Mouse (Mus musculus) heart, adult 18-20 months (tissue): ENCODE data around the gene Mars. TPM values are rescaled to one million over a fixed set of nuclear protein-coding genes. Genes with fewer than 3 reads are reported as not detected.
A peak's percentile ranks its signal among the peaks of the same experiment; 100 is the strongest.

Source experiments
- DNase-seq, 2 experiments: peaks; one replicate each; pipeline ENCODE4 v3.0.0; 2021 to 2022; ENCODE audit warnings: mixed read lengths in 1 of 2
- long read RNA-seq, 2 experiments: library from polyadenylated mRNA; stranded (forward); transcript quantifications; one replicate each; pipeline ENCODE4 v2.0.0; 2021
- total RNA-seq, 2 experiments: library from RNA; stranded (reverse); gene quantifications; 2 replicates each; pipeline ENCODE4 v1.2.3; 2021

The Mars gene
- total RNA-seq, result 10 to 100 TPM; 43.7 to 44.8 TPM
- long read RNA-seq, experiment 1, transcript Mars-206 (22 exons, 2,962 nt), result major isoform, 30 of 61 reads
- long read RNA-seq, experiment 1, transcript Mars-201 (21 exons, 2,939 nt), result minor isoform, 23 of 61 reads
- long read RNA-seq, experiment 1, partial matches to known transcripts, result 6 of 61 reads
- long read RNA-seq, experiment 1, other reads (novel, unspliced or antisense), result 1 of 61 reads
- long read RNA-seq, experiment 2, transcript Mars-201 (21 exons, 2,939 nt), result major isoform, 17 of 43 reads
- long read RNA-seq, experiment 2, transcript Mars-206 (22 exons, 2,962 nt), result major isoform, 17 of 43 reads
- long read RNA-seq, experiment 2, partial matches to known transcripts, result 7 of 43 reads
- long read RNA-seq, experiment 2, other reads (novel, unspliced or antisense), result 1 of 43 reads

GRCm38 (mm10) chr10:127311476-127312355 lies at the start of gene Mars:
TSS of gene Mars (minus strand) at chr10:127311786.
- peak; percentile 98 to 99 for DNase-seq

- no peak for DNase-seq
Measured at GRCm38 (mm10) chr10:127360714-127361113, 49.1 kb upstream of the Mars start.

DNA sequence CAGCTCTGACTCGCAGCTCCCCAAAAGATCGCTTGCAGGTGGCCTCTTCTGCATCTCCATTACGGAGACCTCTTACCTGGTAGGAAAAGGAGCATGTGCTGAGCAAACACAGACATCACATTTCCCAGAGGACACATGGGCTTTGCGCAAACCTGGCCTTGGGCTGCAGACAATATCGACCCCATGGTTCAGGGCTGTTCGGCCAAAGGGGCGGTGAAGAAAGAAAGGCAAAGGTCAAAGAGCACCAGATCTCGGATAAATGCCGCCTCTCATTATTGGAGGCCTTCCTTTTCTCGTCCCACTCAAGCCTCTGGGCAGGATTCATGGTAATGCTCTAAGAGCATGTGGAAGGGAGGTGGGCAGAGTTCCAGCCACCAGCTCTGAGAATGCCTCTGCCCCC lies 43.8 kb upstream of the Mars start:
- no peak for DNase-seq

DNA sequence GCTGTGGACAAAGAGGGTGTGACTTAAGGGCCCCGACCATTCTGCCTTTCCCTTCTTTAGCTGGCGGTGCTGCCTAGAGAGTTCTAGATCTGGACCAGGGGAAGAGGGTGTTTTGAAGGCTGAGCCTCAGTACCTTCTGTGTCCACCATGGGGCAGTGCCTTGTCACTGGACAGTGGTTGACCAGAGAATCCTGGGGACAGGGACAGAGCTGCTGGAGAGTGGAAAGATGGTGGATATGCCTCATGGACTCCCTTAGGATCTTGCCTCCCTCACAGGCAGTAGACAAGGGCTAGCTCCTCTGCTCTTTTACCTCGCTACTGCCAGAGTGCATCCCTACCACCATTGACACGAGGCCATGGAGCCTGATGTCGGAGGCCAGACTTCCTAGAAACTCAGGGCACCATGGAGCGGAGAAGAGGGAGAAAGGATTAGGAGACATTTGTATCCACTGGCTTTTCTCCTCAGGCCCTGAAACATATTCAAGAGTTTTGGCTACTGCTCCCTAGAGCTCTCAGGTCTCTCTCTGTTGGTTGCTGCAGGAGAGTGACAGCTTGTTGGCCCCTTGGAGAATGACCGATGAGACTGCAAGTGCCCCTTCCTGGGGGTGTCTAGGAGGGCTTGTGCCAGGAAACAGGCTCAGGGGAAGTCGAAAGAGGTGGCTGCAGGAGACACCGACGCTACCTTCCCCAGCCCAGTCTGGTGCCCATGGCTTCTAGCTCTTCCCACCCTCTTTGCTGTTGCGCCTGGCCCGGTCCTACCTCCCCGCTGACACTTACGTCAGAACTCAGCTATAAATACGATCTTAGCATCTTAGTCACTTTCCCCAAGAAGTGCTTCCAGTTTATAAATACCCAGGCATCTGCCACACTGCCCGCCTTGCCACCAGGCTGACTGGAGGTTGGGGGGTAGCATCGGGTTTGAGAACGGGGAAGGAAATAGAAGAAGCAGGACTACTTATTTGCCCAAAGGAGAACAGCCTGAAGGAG lies 42.6 kb upstream of the Mars start, which contains the start of gene Inhbe:
Gene Inhbe, minus strand, starts transcription at position 503 of the 987 bp plus-strand sequence.
- peak; percentile 49 to 50 for DNase-seq

DNA sequence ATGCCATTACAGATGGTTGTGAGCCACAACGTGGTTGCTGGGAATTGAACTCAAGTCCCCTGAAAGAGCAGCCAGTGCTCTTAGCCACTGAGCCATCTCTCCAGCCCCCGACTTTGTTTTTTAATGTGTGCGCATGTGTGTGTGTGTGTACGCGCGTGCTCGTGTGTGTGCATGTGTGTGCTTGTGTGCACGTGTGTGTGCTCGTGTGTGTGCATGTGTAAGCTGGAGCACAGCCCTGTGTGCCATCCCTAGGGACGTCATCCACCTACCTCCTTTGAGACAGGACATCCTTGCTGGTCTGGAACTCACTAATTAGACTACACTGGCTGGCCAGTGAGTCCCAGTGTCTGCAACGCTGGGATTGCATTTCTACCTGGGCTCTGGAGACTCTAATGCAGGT lies 41.2 kb upstream of the Mars start:
- no peak for DNase-seq

DNA sequence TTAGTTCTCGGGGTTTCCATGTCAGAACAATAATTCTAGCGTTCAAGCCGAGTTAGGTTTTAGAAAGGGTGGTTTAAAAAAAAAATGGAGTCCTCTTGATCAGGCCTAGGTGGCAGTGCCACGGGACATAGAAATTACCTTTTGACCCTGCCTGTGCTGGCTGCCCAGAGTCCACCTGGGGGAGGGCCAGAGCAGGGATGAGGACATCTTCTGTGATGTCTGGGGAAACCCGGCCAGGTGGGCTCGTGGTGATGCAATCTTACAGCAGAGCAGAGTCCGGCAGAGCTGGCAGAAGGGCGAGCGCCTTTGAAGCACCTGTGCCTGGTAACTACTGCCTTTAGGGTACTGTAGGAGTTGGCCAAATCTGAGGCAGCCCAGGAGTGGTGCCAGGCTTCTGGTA lies 40.6 kb upstream of the Mars start:
- DNase-seq, result no peak

GRCm38 (mm10) chr10:127351719-127352118 lies 40.1 kb upstream of the Mars start:
- DNase-seq, result no peak

- no peak for DNase-seq
Measured at GRCm38 (mm10) chr10:127351285-127351595, 39.7 kb upstream of the Mars start.

- DNase-seq, result peak; percentile 50 to 78
Measured at GRCm38 (mm10) chr10:127350594-127351284, 39.2 kb upstream of the Mars start.

GRCm38 (mm10) chr10:127349810-127350209 lies 38.2 kb upstream of the Mars start:
- no peak for DNase-seq

DNA sequence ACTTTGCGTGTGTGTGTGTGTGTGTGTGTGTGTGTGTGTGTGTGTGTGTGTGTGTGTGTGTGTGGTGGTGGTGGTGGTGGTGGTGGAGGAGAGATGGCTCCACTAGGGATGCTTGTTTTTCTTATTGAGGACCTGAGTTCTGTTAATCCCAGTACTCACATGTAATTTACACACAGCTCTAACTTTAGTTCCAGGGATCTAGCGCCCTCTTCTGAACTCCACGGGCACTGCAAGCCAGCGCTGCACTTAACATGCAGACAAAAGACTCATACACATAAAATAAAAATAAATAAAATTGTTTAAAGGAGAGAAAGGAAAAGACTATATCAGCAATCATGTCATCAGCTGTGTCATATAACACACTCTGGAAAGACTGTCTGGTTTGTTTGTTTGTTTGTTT lies 37.4 kb upstream of the Mars start:
- no peak for DNase-seq

GRCm38 (mm10) chr10:127346173-127346572 lies 34.6 kb upstream of the Mars start:
- DNase-seq, result no peak

- no peak for DNase-seq
Measured at GRCm38 (mm10) chr10:127343029-127343428, 31.4 kb upstream of the Mars start.

DNA sequence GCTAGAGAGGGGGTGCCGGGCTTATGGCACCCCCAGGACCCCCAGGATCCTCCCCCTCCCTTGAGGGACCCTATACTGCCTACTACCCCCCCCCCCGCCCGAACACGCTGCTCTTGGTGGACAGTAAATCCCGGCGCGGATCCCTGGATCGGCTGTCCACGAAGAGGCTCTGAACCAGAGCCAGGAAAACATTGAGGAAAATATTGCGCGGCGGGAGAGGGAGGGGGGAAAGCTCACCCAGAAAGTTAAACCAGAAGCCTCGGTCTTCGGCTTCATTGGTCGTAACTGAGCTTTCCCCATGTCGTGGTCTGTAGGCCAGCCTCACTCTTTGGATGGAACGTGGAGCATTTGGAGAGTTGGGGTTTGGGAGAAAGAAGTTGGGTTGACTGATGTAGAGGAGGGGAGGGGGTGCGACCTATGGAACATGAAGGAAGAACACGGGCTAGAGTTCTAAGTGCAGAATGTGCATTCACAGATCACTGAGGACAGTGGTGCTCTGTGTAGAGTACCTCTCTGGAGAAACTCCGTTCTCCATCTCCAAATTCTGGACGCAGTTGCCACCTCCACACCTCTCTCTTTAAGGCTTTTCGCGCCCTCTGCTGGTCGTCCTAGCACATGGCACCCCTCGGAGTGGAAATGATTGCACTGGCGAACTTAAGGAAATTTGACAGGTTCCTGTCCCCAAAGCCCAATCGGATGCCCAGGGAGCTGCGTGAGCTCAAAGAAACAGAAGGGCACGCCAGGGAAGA lies 30.5 kb upstream of the Mars start, which contains the start of gene Gli1:
Gene Gli1, minus strand, starts transcription at position 84 of the 749 bp plus-strand sequence.
- DNase-seq, result peak; percentile 85 to 96

GRCm38 (mm10) chr10:127341360-127341690 lies 29.7 kb upstream of the Mars start:
- no peak for DNase-seq

DNA sequence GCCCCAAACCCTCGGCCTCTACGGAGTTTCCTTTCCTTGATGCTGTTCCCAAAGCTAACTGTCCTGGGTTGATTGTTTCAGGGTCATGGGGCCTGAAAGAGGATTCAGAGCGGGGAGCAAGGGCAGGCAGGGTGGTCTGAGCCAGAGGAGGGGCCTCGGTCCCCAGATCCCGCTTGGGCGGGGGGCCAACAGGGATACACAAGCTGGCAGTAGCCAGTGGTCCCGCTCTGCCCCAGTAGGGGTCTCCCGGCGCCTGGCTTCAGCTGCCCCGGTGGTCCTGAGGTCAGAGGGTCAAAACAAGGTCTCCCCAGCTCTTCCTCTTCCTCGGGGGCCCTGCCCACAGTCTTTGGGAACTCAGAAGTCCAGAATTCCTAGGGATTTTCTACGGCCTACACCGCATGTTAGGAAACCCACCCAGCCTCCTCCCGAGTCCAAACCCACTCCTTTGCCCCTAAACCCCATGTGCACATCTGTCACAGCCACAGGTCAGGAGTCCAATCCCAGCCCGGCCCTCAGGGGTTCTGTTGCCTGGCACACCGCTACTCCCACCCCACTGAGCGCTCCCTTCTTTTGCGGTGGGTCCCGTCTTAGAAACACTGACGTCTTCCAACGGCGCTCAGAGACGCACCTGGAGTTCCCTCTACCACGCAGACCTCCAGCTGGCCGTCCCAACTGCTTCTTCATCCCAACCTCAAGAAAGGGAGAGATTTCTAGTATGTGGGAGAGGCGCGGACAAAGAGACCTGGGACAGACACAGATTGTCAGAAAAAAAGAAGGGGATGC lies 29.2 kb upstream of the Mars start:
- DNase-seq, result peak in 1 of 2 experiments; percentile 36

DNA sequence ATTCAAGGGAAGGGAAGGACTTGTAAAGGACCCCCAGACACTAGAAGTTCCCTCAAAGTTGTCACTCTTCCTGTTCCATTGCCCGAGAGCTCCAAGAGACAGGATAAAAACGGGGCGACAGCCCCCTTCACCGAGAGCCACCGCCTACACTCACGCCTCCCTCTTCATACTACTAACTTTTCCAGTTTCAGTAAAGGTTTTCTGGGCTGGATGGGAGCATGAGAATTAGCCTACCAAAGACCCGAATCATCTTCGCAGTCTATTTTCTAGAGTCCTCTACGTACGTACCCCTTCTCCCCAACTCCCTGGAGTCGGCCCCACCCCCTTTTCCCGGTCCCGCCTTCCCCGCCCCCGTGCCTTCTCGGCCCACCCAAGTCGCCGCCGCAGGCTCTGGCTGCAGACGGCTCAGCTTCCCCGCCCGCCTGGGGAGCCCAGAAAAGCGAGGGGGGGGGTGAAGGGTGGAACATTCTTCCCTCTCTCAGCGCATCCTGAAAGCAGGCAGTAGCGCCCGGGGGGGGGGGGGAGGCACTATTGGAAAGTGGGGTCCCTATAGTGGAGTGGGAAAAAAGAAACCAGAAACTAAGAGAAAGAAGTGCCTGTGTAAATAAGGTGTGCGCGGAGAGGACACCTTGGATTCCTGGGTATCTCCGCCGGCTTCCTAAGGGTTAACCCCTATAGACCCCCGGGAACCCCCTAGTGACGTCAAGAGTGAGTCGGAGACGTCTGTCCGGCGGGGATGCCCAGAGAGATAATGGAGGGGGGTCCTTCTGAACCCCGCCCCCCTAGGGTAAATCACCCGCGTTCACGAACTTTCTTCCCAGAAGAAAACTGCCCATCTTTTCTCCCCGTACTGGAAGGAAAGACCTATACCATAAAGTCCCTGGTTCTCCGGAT lies 28.3 kb upstream of the Mars start:
- DNase-seq, result peak; percentile 63 to 67

- DNase-seq, result peak; percentile 91 to 92
Measured at GRCm38 (mm10) chr10:127338930-127339682, 27.5 kb upstream of the Mars start.
